Mouse (Mus musculus) c-Kit-negative CD71-positive TER-119-positive erythroid progenitor cells, embryonic 14.5 days (primary cell): ENCODE data around the gene Wdr31.
A peak's percentile ranks its signal among the peaks of the same experiment; 100 is the strongest.

Experiments used
- DNase-seq: peaks from one replicate; pipeline ENCODE4 v3.0.0-alpha.2; 2013; ENCODE audit warnings: low read depth, low spot score

Wdr31 gene

DNA sequence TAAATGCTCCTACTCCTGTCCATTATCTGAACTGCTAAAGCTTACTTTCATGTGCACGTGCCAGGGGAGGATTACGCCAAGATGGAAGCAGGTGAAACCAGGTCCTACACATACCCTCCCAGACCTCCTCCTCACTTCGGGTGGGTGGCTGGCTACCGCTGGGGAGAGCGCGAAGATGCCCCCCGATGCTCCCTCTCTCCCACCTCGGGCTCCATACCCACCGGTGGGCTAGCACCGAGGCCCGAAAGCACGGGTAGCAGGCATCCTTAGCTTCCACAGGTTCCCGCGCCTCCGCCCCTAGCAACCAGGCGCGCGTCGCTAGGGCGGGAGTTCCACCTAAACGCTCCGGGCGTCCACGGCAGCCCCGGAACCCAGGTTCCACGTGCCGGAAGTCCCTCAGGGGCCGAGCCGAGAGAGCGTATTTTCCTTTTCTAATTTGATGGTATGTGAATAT is at the start of gene Wdr31:
Gene Wdr31 (minus strand): TSS at position 299 of the 454 bp plus-strand sequence.
- peak; percentile 71 for DNase-seq

DNA sequence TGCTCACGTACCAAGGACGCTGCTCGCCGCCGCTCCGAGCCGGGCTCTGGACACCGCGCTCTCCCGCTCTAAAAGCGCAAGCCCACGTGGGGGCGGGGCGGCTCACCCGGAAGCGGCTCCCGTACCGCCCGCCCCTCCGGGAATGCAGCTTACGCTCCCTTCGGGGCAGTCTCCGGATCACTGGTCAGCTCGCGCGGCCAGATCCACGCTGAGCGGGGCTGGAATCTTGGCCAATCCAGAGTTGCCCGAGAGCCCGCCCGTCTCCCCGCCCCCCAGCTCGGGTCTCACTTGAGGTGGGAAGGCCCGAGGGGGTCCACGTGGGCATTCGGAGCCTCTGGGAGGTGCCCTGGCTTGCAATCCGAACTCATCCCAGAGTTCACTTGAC is 49.1 kb upstream of the Wdr31 start, which contains the start of gene Alad:
Gene Alad (minus strand): TSS at position 70 of the 385 bp plus-strand sequence.
- DNase-seq = peak; percentile 87

GRCm38 (mm10) chr4:62519122-62519848 is 48.6 kb upstream of the Wdr31 start:
- DNase-seq = no peak

GRCm38 (mm10) chr4:62518416-62519121 is 47.9 kb upstream of the Wdr31 start:
- peak; percentile 57 for DNase-seq

DNA sequence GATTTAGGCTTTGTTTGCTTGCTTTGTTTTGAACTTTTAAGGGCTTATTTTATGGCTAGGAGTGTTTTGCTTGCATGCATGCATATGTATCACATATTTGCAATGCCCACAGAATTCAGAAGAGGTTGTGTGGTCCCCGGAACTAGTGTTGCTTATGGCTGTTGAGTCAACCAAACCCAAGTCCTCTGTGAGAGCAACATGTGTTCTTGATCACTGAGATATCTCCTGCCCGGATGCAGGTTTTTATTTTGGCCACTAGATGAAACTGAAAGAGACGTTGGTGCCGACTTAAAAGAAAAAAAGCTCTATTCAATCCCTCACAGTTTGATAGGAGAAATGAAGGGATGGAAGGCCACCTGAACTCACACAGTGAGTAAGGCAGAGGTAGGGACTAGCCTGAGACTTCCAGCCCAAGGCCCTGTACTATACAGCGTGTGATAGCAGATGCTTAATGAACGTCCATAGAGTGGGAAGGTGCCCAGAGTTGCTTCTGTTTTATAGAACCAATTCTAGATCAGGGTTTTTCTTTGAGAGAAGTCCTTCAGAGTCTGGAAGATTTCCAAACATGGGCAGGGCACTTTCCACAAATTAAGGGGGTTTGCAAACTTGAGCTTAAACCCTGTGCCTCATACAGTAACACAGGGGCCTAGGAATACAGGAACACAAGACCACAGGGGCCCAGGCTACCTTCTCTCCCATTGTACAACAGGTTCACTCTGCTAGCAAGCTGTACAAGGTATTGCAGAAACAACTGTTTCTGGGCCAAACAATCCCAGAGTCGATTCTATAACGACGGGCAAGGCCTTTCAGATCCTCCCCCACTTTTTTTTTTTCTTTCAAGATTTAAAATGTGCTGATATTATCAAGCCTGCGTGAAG is 47.1 kb upstream of the Wdr31 start:
- peak; percentile 57 for DNase-seq

GRCm38 (mm10) chr4:62517046-62517445 is 46.4 kb upstream of the Wdr31 start:
- peak; percentile 71 for DNase-seq

DNA sequence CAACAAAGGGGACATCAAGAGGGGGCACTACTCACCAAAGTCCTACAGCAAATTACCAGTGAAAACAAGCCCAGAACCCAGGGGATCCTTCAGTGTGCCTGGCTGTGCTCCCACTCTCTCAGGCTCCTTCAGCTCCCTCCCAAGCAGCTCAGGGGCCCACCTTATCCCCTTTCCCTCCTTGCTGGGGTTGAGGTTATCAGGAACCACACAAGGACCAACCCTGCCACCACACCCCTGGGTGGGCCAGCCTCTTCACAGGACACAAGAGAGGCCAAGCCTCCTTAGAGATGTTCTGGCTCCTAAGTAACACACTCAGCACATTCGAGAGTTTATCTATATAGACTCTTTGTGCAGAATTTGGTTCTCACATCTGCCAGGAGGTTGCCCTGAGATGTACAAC is 45.9 kb upstream of the Wdr31 start:
- peak; percentile 99 for DNase-seq

- DNase-seq = no peak
Measured at GRCm38 (mm10) chr4:62516079-62516478, 45.4 kb upstream of the Wdr31 start.

- peak; percentile 64 for DNase-seq
Measured at GRCm38 (mm10) chr4:62515490-62515889, 44.8 kb upstream of the Wdr31 start.

GRCm38 (mm10) chr4:62514995-62515394 is 44.3 kb upstream of the Wdr31 start:
- no peak for DNase-seq

DNA sequence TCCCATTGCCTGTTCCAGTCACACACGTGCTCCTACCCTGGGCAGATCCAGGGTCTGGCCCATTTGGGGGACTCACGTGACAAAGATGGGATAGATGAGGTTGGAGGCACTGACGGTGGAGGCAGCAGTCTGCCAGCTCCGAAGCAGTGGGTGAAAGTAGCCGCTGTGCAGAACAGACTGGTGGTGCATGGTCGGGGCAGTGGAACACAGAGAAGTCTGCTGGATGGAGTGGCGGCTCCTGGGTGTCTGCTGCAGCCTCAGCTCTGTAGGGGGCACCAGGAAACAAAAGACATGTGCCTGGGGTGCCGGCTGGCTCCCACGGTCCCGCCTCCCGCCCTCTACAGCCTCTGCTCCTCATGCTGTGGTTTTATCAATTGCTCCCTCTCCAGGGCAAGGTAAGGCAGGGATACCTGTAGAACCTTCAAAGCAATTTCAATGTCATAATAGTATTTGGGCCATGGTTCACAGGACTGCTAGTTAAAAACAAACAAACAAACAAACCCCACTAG is 43.4 kb upstream of the Wdr31 start:
- DNase-seq = no peak

GRCm38 (mm10) chr4:62509946-62510345 is 39.2 kb upstream of the Wdr31 start:
- no peak for DNase-seq

DNA sequence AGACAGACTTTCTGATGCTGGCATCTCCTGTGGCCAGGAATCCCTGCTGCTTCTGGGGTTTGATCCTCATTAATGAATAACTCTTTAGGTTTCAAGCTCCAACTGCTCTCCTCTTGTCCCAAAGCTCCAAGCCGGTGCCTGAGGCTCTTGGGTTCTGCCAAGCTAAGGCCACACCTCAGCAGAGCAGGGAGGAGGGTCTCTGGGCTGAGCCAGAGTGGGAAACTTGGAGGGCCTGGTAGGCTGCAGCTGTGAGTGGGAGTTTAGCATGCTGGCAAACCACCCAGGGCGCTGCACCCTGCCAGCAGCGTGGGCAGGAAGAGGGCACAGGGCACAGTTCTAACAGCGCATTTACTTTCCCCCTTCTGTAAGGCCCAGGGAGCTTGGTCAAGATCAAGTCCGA is 38.1 kb upstream of the Wdr31 start:
- DNase-seq = no peak

- peak; percentile 61 for DNase-seq
Measured at GRCm38 (mm10) chr4:62506798-62507197, 36.1 kb upstream of the Wdr31 start.

- no peak for DNase-seq
Measured at GRCm38 (mm10) chr4:62505991-62506390, 35.3 kb upstream of the Wdr31 start.

DNA sequence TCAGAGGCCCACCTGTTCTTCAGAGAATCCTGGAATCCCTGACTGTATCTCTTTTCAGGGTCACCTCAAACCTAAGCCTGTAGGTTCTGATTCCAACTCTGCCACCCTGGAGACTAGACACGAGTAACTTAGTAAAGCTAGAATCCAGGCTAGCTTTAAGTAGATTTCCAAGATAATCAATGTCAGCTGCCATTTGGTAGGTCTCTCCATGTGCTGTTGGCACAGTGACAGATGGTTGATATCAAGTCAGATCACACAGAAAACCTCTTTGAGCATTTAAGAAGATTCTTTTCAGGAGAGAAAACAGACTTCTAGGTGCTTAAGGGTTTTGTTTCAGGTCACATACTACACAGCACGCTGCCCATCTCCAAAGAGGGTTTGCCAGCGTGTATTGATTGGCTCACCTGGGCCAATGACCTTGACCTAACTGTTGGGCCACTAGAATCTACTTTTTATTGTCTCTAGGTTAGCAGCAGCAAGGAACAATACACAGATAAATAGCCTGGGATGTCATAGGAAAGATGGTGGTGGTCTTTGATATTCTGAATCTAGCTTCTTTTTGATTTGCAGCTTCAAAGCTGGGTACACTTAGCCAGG is 32.8 kb upstream of the Wdr31 start, which contains the start of gene Hdhd3:
Gene Hdhd3 (minus strand): TSS at position 94 of the 597 bp plus-strand sequence.
- DNase-seq = no peak

DNA sequence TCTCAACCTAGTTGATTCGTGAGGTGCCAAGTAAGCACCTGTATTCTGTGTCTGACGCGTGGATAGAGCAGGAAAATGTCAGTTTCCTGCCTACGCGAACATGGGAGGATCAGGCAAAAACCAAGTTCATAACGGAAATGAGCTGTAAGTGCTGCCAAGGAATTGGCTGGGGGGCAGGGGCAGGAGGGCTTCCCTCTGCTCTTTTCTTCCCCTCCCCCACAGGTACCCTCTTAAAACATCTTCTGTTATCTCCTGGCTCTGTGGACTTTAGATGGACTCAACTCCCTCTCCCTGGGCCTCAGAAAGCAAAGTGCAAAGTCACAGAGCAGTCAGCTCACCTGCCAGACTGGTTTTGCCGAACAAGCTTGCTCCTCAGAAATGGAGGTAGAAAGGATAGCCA is 32.3 kb upstream of the Wdr31 start:
- no peak for DNase-seq

DNA sequence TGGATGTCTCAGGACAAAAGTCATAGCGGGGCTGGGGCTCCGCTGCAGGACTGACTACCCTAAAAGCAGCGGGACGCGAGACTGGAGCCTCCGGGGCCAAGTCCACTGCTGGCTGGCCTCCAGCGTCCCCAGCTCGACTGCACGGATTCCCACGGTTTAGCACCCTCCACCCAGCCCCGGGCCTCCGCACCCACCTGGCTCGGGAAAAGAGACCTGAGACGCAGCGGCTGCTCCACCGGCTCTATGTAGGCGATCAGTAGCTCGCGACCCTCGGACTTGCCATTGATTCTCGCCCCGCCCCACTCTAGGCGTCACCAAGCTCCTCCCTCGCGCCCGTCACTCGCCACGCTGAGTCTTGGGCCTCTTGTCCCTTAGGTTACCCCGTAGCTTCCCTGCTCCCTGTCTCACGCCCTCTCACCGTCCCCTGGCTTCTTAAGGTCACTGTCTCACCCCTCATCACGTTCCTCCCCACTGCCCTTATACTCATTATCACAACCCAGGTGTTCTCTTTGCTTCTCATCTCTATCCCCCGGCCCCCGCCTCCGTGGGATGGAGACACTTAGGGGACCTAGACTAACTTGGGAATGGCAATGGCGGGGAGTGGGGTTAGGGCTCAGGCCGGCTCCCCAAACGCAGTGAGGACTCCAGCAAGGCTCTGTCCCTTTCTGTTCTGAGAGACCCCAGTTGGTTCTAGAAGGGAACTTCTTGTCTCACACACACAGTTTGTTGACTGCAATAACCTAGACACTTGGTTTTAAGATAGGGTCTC is 31.5 kb upstream of the Wdr31 start:
- peak; percentile 87 for DNase-seq

GRCm38 (mm10) chr4:62501534-62501933 is 30.8 kb upstream of the Wdr31 start:
- DNase-seq = no peak

GRCm38 (mm10) chr4:62500799-62501198 is 30.1 kb upstream of the Wdr31 start:
- no peak for DNase-seq
